Mouse (Mus musculus) thymus, postnatal 10 days (tissue): Measurements from ENCODE around the gene Slc25a45.
"Not testable (repeated sequence)": the region's sequence is repeated elsewhere in the genome, so short reads cannot be mapped to it uniquely, and the experiment has no call there.

Experiments used
- DNase-seq, 2 experiments: peaks; one replicate each; pipeline ENCODE4 v3.0.0; 2021; ENCODE audit warnings: low spot score in 2 of 2

The Slc25a45 gene

DNA sequence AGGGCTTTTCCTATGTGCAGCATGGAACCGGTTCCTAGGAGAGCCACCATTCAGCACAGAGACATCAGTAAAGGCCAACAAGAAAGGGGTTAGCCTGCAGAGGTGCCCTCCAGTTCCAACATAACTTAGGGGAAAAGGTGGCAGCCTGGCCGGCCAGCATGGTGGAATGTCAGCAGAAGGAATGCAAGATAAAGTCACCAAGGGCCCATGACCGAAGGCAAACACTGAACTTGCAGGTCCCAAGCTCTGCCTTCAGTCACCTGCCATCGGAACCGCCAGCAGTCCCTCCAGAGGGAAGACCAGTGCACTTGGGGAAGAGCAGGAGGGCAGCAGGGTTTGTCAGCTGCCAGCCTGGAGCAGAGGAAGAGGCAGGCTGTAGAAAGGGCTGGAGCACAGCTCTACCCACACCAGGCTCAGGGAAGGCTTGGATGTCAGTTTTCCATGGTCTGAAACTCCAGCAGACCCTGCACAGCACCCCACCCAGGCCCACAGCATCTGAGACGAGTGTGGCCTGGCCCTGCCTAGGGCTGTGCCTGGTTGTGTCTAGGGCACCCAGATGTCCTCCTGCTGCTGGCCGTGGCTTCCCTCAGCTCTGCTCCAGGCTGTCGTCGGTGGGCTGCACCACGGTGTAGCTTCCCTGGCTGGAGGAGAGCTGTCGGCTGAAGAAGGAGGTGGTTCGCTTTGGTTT is 25.4 kb upstream of the Slc25a45 start:
- no peak for DNase-seq

GRCm38 (mm10) chr19:5856604-5857003 is 21.0 kb upstream of the Slc25a45 start:
- DNase-seq = no peak

GRCm38 (mm10) chr19:5862335-5863085 is 15.1 kb upstream of the Slc25a45 start:
- no peak for DNase-seq

- no peak for DNase-seq
Measured at GRCm38 (mm10) chr19:5863776-5864175, 13.8 kb upstream of the Slc25a45 start.

GRCm38 (mm10) chr19:5864710-5865398 is 12.8 kb upstream of the Slc25a45 start:
- no peak for DNase-seq

DNA sequence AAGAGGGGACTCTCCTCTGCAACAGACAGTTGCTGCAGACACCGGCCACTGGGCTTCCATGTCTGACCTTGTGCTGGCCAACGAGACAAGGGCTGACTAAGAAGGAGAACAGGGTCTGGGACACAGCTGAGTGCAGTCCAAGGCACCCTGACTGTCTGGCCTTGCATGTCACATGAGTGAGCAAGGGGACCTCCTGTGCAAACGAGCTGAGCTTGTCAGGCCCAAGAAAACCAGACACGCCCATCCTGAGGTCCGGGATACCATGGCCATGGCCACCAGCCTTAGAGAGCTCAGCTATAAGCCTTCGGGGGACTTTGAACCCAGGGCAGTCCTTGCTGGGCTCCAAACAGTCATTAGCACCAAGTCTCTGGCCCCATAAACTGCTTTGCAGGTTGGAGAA is 9.5 kb upstream of the Slc25a45 start:
- DNase-seq = no peak

- DNase-seq = peak; percentile 65
Measured at GRCm38 (mm10) chr19:5871273-5871672, 6.3 kb upstream of the Slc25a45 start.

DNA sequence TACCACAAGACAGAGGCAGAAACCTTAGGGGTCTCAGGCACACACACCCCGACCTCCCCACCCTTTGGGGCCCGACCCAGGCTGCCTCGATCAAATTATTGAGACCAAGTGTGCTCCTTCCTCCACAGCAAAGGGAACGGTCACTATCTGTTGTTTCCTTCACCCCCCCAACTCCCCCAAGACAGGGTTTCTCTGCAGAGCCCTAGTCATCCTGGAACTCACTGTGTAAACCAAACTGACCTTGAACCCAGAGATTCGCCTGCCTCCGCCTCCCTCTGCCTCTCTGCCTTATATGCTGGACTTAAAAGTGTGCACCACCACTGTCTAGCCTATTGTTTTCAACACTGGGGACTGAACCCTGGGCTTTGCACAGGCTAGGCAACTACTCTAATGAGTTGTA is 5.9 kb upstream of the Slc25a45 start:
- DNase-seq = no peak

DNA sequence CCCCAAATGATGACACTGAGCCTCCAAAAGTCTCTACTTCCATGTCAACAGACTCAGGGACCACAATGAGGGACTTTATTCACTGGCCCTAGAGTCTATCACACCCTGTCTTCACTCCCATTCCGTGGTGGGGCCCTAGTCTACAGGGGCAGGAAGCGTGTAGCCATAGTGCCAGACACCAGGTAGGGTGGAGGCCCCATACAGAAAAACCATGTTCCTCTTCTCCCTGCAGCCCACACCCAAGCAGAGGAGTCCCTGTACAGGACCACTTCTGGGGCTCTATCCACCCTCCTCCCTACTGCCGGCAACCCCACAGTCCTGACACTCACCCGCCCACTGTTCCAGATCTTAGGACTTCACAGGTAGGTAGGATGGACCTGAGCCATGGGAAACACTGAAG is 5.1 kb upstream of the Slc25a45 start:
- DNase-seq = peak in 1 of 2 experiments; percentile 44

DNA sequence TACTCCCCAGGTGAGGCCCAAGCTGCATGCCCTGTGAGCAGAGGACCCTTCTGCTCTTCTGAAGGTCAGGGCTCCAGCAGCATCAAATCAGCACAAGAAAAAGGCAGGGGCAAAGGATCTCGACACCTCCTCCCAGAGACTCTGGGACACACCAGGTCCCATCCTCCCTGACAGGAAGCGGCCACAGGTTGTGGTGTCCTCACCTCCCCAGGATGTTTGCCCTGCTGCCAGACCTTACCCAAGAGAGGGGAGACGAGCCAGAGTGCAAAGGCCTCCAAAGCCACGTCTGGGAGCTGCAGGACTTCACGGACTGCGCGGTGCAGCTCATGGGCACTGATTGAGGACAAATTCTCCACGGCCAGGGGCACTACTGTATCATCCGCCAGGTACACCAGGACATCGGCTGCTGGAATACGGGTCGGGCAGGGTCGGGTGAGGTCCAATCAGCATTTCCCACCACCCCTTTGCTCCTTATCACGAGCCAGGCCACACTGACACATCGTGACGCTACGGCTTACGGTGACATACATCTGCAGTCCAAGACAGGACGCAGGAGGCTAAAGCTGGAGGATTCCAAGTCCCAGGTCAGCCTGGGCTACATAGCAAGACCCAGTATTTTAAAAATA is 4.6 kb upstream of the Slc25a45 start:
- DNase-seq = no peak

DNA sequence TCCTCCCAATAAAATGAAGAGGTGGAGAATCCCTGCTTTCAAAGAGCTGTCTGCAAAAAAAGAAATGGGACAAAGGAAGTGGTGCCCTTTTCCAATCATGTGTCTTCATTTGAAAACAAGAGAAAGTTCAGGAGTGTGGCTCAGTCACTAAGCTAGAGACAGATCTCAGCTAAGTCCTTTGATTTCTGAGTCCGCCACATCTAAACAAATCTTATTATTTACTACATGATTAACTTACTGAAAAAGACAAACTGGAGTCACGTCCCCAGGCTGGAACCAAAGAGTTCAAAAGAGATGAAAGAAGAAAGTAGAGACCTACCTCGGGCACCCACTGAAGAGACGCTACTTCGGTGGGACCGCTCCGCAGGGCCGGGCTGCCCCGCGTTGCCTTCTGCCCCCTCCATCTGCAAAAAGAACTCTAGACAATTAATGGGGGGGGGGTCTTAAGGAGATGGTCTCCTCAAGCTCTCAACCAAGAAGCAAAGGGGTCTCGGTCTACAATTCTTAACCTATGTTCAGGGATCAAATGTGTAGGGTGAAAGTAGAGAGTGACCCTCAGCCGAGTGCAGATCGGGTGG is 3.1 kb upstream of the Slc25a45 start:
- DNase-seq = no peak

GRCm38 (mm10) chr19:5874969-5875480 is 2.6 kb upstream of the Slc25a45 start, which contains the start of gene Frmd8:
Gene Frmd8 (minus strand): TSS chr19:5875274.
- DNase-seq = peak; percentile 93 to 95

GRCm38 (mm10) chr19:5878362-5878722 is 734 bp downstream of the Slc25a45 start:
- DNase-seq = no peak

DNA sequence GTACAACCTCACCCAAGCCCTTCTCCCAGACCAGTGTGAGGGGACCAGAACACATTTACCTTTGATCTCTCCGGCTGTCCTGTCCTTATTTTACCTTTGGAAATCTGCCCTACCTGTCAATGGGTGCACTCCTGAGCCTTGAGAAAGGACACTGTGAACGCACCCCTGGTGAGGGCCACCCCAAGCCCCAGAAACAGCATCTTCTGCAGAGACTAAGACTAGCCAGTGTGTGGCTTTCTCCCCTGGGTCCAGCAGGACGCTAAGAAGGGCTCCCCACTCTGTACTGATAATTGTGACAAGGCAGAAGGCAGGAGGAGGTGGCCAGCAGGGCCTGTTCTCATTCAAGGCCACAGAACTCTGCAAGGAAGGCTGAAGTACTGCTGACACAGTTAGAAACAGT is 1.3 kb downstream of the Slc25a45 start:
- DNase-seq = no peak

DNA sequence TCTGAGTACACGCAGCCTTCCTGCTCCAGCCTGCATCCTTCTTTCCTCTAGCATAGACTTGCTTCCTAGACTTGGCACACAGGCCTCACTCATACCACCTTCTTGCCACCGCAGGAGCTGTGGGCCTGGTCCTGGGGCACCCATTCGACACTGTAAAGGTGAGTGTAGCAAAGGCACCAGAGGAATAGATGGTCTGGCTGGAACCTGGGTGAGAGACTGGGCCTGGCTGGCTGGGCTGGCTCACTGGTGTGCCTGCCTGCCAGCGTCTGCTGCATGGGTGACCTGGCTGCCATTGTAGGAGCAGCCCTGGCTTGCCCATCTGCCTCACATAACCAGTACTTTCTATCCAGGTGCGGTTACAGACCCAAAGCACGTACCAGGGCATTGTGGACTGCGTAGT is 2.1 kb downstream of the Slc25a45 start:
- no peak for DNase-seq

GRCm38 (mm10) chr19:5881155-5881554 is 3.5 kb downstream of the Slc25a45 start:
- no peak for DNase-seq

DNA sequence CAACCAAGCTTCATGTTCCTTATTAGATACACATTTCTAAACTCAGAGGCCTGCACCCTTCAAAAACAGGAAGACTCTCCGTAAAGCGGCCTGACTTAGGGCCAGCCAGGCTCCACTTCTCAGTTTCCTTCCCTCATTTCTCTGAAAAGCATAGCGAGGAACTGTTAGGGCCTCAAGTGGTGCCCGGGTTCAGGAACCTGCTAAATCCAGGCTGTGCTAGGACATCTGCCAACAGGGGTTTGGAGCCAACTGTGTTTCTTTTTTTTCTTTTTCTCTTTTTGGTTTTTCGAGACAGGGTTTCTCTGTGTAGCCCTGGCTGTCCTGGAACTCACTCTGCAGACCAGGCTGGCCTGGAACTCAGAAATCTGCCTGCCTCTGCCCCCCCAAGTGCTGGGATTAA is 4.5 kb downstream of the Slc25a45 start:
- DNase-seq = not testable (repeated sequence)

DNA sequence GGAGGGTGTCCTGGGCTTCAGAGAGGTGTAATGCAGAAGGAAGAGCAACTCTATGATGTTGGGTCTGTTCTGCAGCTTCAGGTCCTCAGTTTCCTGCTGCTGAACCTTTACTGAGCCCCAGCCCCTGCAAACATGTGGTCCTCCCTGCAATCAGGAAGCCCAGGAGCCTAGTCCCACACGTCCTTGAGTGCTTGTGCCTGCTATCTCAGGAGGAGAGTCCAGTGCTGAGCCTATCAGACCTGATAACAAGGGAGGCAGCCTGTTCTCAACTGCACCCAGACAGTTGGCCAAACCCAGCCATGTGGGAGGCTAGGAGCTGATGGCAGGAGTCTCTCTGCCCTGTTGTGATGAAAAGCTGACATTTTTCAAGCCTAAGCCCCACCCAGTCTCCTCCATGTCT is 6.3 kb downstream of the Slc25a45 start:
- DNase-seq = no peak

DNA sequence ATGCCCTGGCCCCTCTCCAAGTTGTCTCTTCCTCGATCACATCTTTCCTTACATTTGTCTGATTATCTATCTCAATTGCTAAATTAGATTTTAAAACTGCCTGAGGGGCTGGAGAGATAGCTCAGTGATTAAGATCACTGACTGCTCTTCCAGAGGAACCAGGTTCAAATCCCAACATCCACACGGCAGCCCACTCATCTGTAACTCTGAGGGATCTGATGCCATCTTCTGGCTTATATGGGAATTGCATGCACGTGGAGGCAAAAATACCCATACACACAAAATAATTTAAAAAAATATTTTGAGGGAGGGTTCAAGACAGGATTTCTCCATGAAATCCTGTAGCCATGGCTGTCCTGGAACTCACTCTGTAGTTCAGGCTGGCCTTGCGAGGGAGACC is 8.2 kb downstream of the Slc25a45 start:
- no peak for DNase-seq

GRCm38 (mm10) chr19:5887234-5887815 is 9.7 kb downstream of the Slc25a45 start:
- no peak for DNase-seq

GRCm38 (mm10) chr19:5889211-5889610 is 11.6 kb downstream of the Slc25a45 start:
- DNase-seq = no peak
